Mouse (Mus musculus) B cell, adult 62 days (primary cell): Measurements from ENCODE around the gene Paqr4. TPM values are rescaled to one million over a fixed set of nuclear protein-coding genes. Genes with fewer than 3 reads are reported as not detected.

Source experiments
- total RNA-seq: library from RNA; stranded (reverse); gene quantifications from 4 replicates; pipeline ENCODE4 v1.2.4, GENCODE M21; 2023

Paqr4 gene
- total RNA-seq: 0.52 to 2.1 TPM (median 1.5 TPM) in 4 replicates

GRCm38 (mm10) chr17:23740598-23741021, at the start of gene Paqr4:
Gene Paqr4 (minus strand): TSS chr17:23740867.

DNA sequence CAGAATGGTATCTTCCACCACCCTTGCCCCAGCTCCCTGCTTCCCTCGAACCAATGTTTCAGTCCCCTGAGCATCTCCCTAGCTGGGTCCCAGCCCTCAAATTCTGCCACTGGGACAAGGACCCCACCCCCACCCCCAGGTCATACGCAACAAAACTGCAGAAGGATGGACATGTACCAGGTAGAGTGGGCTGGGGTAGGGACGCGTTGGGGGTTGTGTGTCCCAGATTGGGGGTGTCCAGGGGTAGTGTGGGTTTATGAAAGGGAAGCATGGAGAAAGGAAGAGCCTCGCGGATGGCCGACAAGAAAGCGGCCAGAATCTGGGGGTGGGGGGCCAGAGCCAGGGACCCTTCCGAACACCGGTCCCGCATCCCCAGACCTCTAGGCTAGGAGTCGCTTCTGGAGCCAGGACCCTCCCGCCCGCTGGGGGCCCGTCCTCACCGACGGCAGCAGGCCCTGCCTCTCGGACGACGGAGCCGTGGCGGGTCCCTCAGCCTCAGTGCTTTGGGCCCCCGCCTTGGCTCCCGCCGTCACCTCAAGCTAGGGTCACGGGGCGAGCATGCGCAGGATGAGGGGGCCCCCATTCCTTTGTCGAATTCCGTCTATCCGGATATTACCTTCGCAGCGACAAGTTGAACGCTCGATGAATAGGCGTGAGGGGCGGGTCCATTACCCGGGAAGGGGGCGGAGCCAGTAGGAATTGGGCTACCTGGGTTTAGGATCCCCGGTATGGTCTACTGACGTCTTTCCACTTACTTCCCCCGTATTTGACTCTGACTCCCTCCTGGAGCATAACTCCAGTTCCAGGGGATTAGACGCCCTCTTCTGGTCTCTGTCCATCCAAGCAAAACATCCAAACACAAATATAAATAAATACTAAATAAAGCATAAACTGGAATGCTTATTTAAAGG, 45.1 kb upstream of the Paqr4 start, which contains the start of gene Flywch2:
Gene Flywch2, minus strand, starts transcription at position 521 of the 911 bp plus-strand sequence.

DNA sequence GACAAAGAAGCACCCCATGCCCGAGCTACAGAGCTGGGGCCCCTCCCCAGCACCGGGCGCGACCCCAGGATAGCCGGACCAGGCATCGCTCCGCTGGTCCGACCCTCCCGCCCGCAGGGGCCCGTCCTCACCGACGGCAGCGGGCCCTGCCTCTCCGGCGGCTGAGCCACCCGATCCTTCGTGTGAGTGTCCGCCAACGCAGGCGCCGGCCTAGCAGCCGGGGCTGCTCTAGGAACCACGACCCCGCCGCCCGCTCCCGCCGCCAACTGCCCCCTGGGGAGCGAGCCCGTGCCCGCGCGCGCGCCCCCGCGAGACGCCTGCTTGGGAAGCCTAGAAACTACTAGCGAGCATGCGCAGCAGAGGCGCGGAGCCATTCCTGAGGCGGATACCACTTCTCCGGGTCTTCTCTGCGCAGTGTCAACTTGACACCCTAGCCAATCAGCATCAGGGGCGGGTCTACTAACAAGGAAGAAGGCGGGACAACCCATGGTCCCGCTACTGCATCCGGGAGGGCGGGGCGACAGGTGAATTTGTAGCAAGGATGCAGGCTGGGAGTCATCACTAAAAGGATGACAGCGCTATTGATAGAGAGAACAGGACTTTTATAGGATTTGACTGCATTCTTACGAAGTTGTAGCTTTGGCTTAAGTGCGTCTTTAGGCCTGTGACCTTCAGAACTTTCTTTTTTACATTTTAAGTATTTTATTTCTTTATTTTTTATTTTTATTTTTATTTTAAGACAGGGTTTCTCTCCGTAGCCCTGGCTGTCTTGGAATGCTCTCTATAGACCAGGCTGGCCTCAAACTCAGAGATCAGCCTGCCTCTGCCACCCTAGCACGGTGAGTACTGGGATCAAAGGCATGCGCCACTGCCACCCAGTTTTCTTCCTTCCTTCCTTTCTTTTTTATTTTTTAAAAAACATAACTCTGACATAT, 30.9 kb upstream of the Paqr4 start, which contains the start of gene Flywch1:
Gene Flywch1, minus strand, starts transcription at position 319 of the 935 bp plus-strand sequence.

GRCm38 (mm10) chr17:23745301-23746251, 4.9 kb upstream of the Paqr4 start, which contains the start of gene Kremen2:
Gene Kremen2 (minus strand): TSS chr17:23745833.

GRCm38 (mm10) chr17:23725999-23726757, 14.5 kb downstream of the Paqr4 start, which contains the start of gene Pkmyt1:
Gene Pkmyt1 (plus strand): TSS chr17:23726336.

GRCm38 (mm10) chr17:23722376-23723125, 18.1 kb downstream of the Paqr4 start, which contains the start of gene 1520401A03Rik:
Gene 1520401A03Rik (minus strand): TSS chr17:23722783.

Other genes with a start within 250 kb of the Paqr4 start
- 7.5 to 8.8 TPM (median 8.1 TPM) in 4 replicates for gene Zfp213, start 176.6 kb downstream of the Paqr4 start, total RNA-seq
- gene Zfp13, start 141.4 kb downstream of the Paqr4 start, total RNA-seq: not detected in 4 replicates
- gene Zscan10, start 140.0 kb downstream of the Paqr4 start, total RNA-seq: not detected in 4 replicates
- gene Mmp25, start 95.6 kb downstream of the Paqr4 start, total RNA-seq: 0.12 to 0.16 TPM in 2 of 4 replicates, not detected in the others
- 0.36 TPM in 1 of 4 replicates, not detected in the others for gene Bicdl2, start 80.4 kb downstream of the Paqr4 start, total RNA-seq
- 38.2 to 46.6 TPM (median 40.7 TPM) in 4 replicates for gene Hcfc1r1, start 67.3 kb downstream of the Paqr4 start, total RNA-seq
- 23.1 to 32.2 TPM (median 25.4 TPM) in 4 replicates for gene Thoc6, start 67.0 kb downstream of the Paqr4 start, total RNA-seq
- 14.4 to 18.6 TPM (median 16.4 TPM) in 4 replicates for gene Tnfrsf12a, start 63.4 kb downstream of the Paqr4 start, total RNA-seq
- gene Cldn6, start 61.6 kb downstream of the Paqr4 start, total RNA-seq: not detected in 4 replicates
- gene Cldn9, start 56.8 kb downstream of the Paqr4 start, total RNA-seq: not detected in 4 replicates
- not detected in 4 replicates for gene 1520401A03Rik, start 18.1 kb downstream of the Paqr4 start, total RNA-seq
- gene Pkmyt1, start 14.5 kb downstream of the Paqr4 start, total RNA-seq: 35.2 to 41.8 TPM (median 38.7 TPM) in 4 replicates
- 0.37 TPM in 1 of 4 replicates, not detected in the others for gene Kremen2, start 5.0 kb upstream of the Paqr4 start, total RNA-seq
- 26.3 to 31.2 TPM (median 27.9 TPM) in 4 replicates for gene Flywch1, start 30.7 kb upstream of the Paqr4 start, total RNA-seq
- gene Flywch2, start 45.2 kb upstream of the Paqr4 start, total RNA-seq: not detected in 4 replicates
- 1,370 to 1,448 TPM (median 1,386 TPM) in 4 replicates for gene Srrm2, start 49.7 kb upstream of the Paqr4 start, total RNA-seq
- 153 to 167 TPM (median 160 TPM) in 4 replicates for gene Elob, start 88.3 kb upstream of the Paqr4 start, total RNA-seq
- gene Prss33, start 95.2 kb upstream of the Paqr4 start, total RNA-seq: not detected in 4 replicates
- gene Prss32, start 103.0 kb upstream of the Paqr4 start, total RNA-seq: not detected in 4 replicates
- 0.64 to 0.75 TPM (median 0.66 TPM) in 3 of 4 replicates, not detected in the other for gene Prss41, start 103.3 kb upstream of the Paqr4 start, total RNA-seq
- not detected in 4 replicates for gene Prss21, start 127.2 kb upstream of the Paqr4 start, total RNA-seq
- not detected in 4 replicates for gene Dcpp1, start 140.0 kb upstream of the Paqr4 start, total RNA-seq
- gene Dcpp2, start 140.0 kb upstream of the Paqr4 start, total RNA-seq: not detected in 4 replicates
- not detected in 4 replicates for gene Dcpp3, start 176.6 kb upstream of the Paqr4 start, total RNA-seq
- gene Sbp, start 200.8 kb upstream of the Paqr4 start, total RNA-seq: not detected in 4 replicates
- gene Sbpl, start 214.4 kb upstream of the Paqr4 start, total RNA-seq: not detected in 4 replicates
- gene Prss30, start 239.7 kb upstream of the Paqr4 start, total RNA-seq: not detected in 4 replicates